In the genomic region with DNA sequence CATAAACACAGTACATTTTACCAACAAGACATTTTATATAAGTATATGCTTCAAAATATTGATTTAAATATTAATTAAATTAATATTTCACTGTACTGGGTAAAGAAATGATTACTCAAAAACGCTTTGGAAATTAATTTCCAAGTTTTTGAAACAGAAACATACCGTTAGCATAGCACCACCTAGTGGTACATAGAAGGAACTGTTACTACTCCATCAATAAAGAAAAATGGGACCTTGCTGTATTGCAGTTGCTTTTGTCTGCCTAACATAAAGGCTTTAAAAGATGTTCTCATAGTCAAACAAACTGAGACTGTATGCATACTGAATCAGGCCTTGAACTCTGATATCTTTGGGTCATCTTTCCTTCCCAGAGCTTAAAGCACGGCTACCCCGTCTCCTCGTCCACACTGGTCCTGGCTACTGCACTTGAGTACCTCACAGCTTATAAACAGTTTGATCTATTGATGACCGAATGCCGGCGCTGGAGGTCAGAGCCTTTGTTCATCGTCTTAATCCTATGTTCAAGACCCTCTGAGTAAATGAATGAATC, we compare ENCODE assay signal across 10 mouse cellular contexts. TPM values are rescaled to one million over a fixed set of nuclear protein-coding genes. Genes with fewer than 3 reads are reported as not detected.
DNase-seq lines count a peak whose midpoint lies in the region; ATAC-seq and TF ChIP-seq lines count a peak whose summit lies in the region.
"Had no signal": no experiment of that assay in that cellular context is flagged by ENCODE, and none has a peak within 500 bp of the region (broad histone marks: within the 10 kb centered on the region; RNA-seq: fewer than 3 reads in every experiment).

No protein-coding gene starts in this region.

- H3K9me3 ChIP-seq in CH12.LX (replicated peaks; ENCODE audit: low read length), result peaks cover 2% of the 10 kb centered on the region
- no peaks in the 10 kb centered on the region for H3K9me3 ChIP-seq in midbrain, embryonic 15.5 days
- H3K9me3 ChIP-seq: liver, embryonic 15.5 days had no signal

- H3K79me2 ChIP-seq in CH12.LX (replicated peaks; ENCODE audit: control insufficient read depth, extremely low read depth, insufficient read depth, poor library complexity, severe bottlenecking), result peaks cover 1% of the 10 kb centered on the region; the same call in 1 of the 2 replicates

- intact Hi-C loops in left cerebral cortex, adult 2 months (cut with DNase I), result loop anchor here (5.0 kb wide), 1 partner anchor 512 kb away; no protein-coding TSS in a partner anchor
- intact Hi-C loops in left cerebral cortex, postnatal 10 days (cut with DNase I), result loop anchor here (5.0 to 10.0 kb wide), 3 partner anchors 87 to 699 kb away; no protein-coding TSS in a partner anchor

- no peak overlapping the region for H3K4me2 ChIP-seq in CH12.LX (ENCODE audit: insufficient read depth, low read depth, poor library complexity, severe bottlenecking)
- no peak overlapping the region for H3K4me2 ChIP-seq in midbrain, embryonic 15.5 days
- H3K4me2 ChIP-seq: liver, embryonic 15.5 days had no signal

- H3K4me3 ChIP-seq in left cerebral cortex, adult 2 months, result no peak overlapping the region
- no peak overlapping the region for H3K4me3 ChIP-seq in CH12.LX (replicated peaks in 1 of 3; ENCODE audit: low read depth in 2 of 3, low read length in 2 of 3, poor library complexity in 1 of 3)
- H3K4me3 ChIP-seq in midbrain, embryonic 15.5 days, result no peak overlapping the region
- H3K4me3 ChIP-seq: liver, embryonic 15.5 days had no signal

- peak; percentile 45 for TF ChIP-seq RAD21 in CH12.LX (IDR thresholded peaks at IDR 0.05; ENCODE audit: low read depth, low read length)

- H3K27me3 ChIP-seq in CH12.LX (replicated peaks), result no peaks in the 10 kb centered on the region
- no peaks in the 10 kb centered on the region for H3K27me3 ChIP-seq in midbrain, embryonic 15.5 days (replicated peaks)
- H3K27me3 ChIP-seq: liver, embryonic 15.5 days had no signal

- peaks cover 3 to 15% of the 10 kb centered on the region in 2 experiments for H3K4me1 ChIP-seq in CH12.LX (ENCODE audit: control insufficient read depth in 1 of 2, insufficient read depth in 2 of 2)
- H3K4me1 ChIP-seq in midbrain, embryonic 15.5 days, result peaks cover 10% of the 10 kb centered on the region

- TF ChIP-seq CTCF in left cerebral cortex, adult 2 months (IDR thresholded peaks at IDR 0.05), result peak; percentile 91
- peak in 1 of 2 experiments; percentile 71; a peak in 3 of 4 replicates for TF ChIP-seq CTCF in CH12.LX (conservative IDR thresholded peaks at IDR 0.05 in 1 of 2, IDR thresholded peaks at IDR 0.05 in 1 of 2; ENCODE audit: low read depth in 2 of 2, low read length in 2 of 2)

- no peak for DNase-seq in left cerebral cortex, adult 2 months (ENCODE audit: extremely low spot score in 1 of 2, low spot score in 2 of 2)
- DNase-seq in left cerebral cortex, postnatal 10 days (ENCODE audit: extremely low spot score in 1 of 2, low spot score in 2 of 2), result no peak
- DNase-seq in CH12.LX (ENCODE audit: extremely low read depth) (no peak), R1 (ENCODE audit: low read depth, low spot score) (peak; percentile 53)
- DNase-seq in cerebellum, adult 9-11 months, result no peak
- no peak for DNase-seq in right cerebral cortex, postnatal 36 days (ENCODE audit: low spot score in 2 of 2)
- DNase-seq: right cerebral cortex, postnatal 14 days; thymus, postnatal 36 days had no signal

- in situ Hi-C loops in CH12.LX (cut with MboI; ENCODE audit: low pct_ligation_motif_present, low pct_unique_long_range_greater_than_20kb, low sequenced_read_pairs), result loop anchor here (10.0 to 25.0 kb wide), 2 partner anchors 589 to 782 kb away; a partner anchor contains a TSS

- H3K9ac ChIP-seq in CH12.LX (ENCODE audit: insufficient read depth, low read depth), result no peak overlapping the region
- no peak overlapping the region for H3K9ac ChIP-seq in midbrain, embryonic 15.5 days
- H3K9ac ChIP-seq: liver, embryonic 15.5 days had no signal

- dilution Hi-C loops in CH12.LX (cut with MboI; ENCODE audit: extremely low pct_ligation_motif_present, extremely low pct_unique_long_range_greater_than_20kb, low sequenced_read_pairs), result no loop called here

- TF ChIP-seq EP300 in CH12.LX (IDR thresholded peaks at IDR 0.05; ENCODE audit: low read length), result no peak

- no peak overlapping the region for H3K27ac ChIP-seq in left cerebral cortex, adult 2 months
- H3K27ac ChIP-seq in CH12.LX (ENCODE audit: insufficient read depth, low read depth), result no peak overlapping the region
- H3K27ac ChIP-seq in midbrain, embryonic 15.5 days, result no peak overlapping the region
- H3K27ac ChIP-seq: liver, embryonic 15.5 days had no signal

- peaks cover 34 to 47% of the 10 kb centered on the region in 2 experiments for H3K36me3 ChIP-seq in CH12.LX (replicated peaks in 1 of 2; ENCODE audit: control insufficient read depth in 1 of 2, insufficient read depth in 1 of 2, low read length in 1 of 2)
- H3K36me3 ChIP-seq in midbrain, embryonic 15.5 days (replicated peaks), result peaks cover 4% of the 10 kb centered on the region; the same call in 1 of the 2 replicates

- TF ChIP-seq POLR2A in CH12.LX (IDR thresholded peaks at IDR 0.05; ENCODE audit: low read depth, low read length), result no peak

- ATAC-seq in midbrain, embryonic 15.5 days (replicated peaks), result 0 out of 2 replicates have a peak, but pooled peaks have one; percentile 21

- 61% methylated on average over 9 of the region's 9 CpGs for WGBS in midbrain, embryonic 15.5 days

TF ChIP-seq in CH12.LX, 34 proteins besides CTCF, POLR2A, EP300 and RAD21:
- TF ChIP-seq ZKSCAN1 (IDR thresholded peaks at IDR 0.05; ENCODE audit: borderline replicate concordance, low read depth, low read length) (no peak), POLR2AphosphoS2 (IDR thresholded peaks at IDR 0.05; ENCODE audit: low read depth, low read length) (0 out of 2 replicates have a peak, but pooled peaks have one; percentile 54)
TF ChIP-seq in CH12.LX: peak in this region for 1.

RNA-seq across cellular contexts. Expression of a gene that starts 15.1 kb away (rescaled TPM):
- total RNA-seq in left cerebral cortex, adult 2 months (2021), result 10 to 100 TPM; 54.5 to 55.0 TPM
- 10 to 100 TPM; 70.3 to 75.6 TPM for total RNA-seq in left cerebral cortex, postnatal 10 days (2021)
- total RNA-seq in CH12.LX (2012; rRNA removed), result 214 and 239 TPM in 2 replicates
- total RNA-seq in CH12.LX (2014; rRNA removed), result 551 and 565 TPM in 2 replicates
- polyA plus RNA-seq in CH12.LX (2012; ENCODE audit: insufficient read length, low read depth), result 237 and 247 TPM in 2 replicates
- polyA plus RNA-seq in midbrain, embryonic 15.5 days (2015; fragmentation: Nextera tagmentation; extraction: Ambion mirVana), result 198 and 209 TPM in 2 replicates

RNA-seq across cellular contexts. Expression of a gene that starts 36.1 kb away (rescaled TPM):
- total RNA-seq in left cerebral cortex, adult 2 months (2021), result 100 to 1,000 TPM; 315 to 326 TPM
- 100 to 1,000 TPM; 368 to 394 TPM for total RNA-seq in left cerebral cortex, postnatal 10 days (2021)
- total RNA-seq in CH12.LX (2012; rRNA removed) (2,604 and 2,660 TPM in 2 replicates), CH12.LX (2014; rRNA removed) (3,001 and 3,052 TPM in 2 replicates)
- 1,701 and 1,728 TPM in 2 replicates for polyA plus RNA-seq in CH12.LX (2012; ENCODE audit: insufficient read length, low read depth)
- polyA plus RNA-seq in midbrain, embryonic 15.5 days (2015; fragmentation: Nextera tagmentation; extraction: Ambion mirVana), result 524 and 551 TPM in 2 replicates

Comparison
In these comparisons a context has a peak if more than half of its experiments do, and no peak if none do; other contexts are left out.
1. RNA of a gene that starts 36.1 kb away (total RNA-seq): 2,604 to 3,052 TPM in CH12.LX; 368 to 394 TPM in left cerebral cortex, postnatal 10 days and 315 to 326 TPM in left cerebral cortex, adult 2 months; every median in the first group is over 4 times any median in the second.